Mouse (Mus musculus) gastrocnemius, postnatal 36 days (tissue): ENCODE results near the gene Pnkd. TPM values are rescaled to one million over a fixed set of nuclear protein-coding genes. Genes with fewer than 3 reads are reported as not detected.

Source experiments
- DNase-seq, 2 experiments: peaks; one replicate each; pipeline ENCODE4 v3.0.0; 2022
- intact Hi-C: fragments of 180-260 bp; cut with DNase I; formaldehyde crosslinking; loops from one replicate; pipeline ENCODE4 v1.15.1; 2025
- long read RNA-seq, 2 experiments: library from polyadenylated mRNA; stranded (forward); transcript quantifications; one replicate each; pipeline ENCODE4 v2.0.0; 2021
- total RNA-seq, 2 experiments: library from RNA; stranded (reverse); gene quantifications; 2 replicates each; pipeline ENCODE4 v1.2.3; 2021

Gene Pnkd
- total RNA-seq = 10 to 100 TPM; 53.4 to 54.8 TPM
- long read RNA-seq, experiment 1, transcript Pnkd-204 (3 exons, 740 nt) = major isoform, 114 of 138 reads
- long read RNA-seq, experiment 1, partial matches to known transcripts = 9 of 138 reads
- long read RNA-seq, experiment 1, other reads (novel, unspliced or antisense) = 8 of 138 reads
- long read RNA-seq, experiment 2, transcript Pnkd-202 (9 exons, 2,859 nt) = minor isoform, 5 of 145 reads
- long read RNA-seq, experiment 2, transcript Pnkd-204 (3 exons, 740 nt) = major isoform, 125 of 145 reads
- long read RNA-seq, experiment 2, partial matches to known transcripts = 6 of 145 reads
- long read RNA-seq, experiment 2, other reads (novel, unspliced or antisense) = 8 of 145 reads

GRCm38 (mm10) chr1:74284543-74285160 lies at the start of gene Pnkd, which contains the start of gene Aamp:
Gene Pnkd (plus strand): TSS chr1:74284930.
Gene Aamp (minus strand): TSS chr1:74284738.
- peak; percentile 99 for DNase-seq
- intact Hi-C loops = loop anchor here (2.0 to 10.0 kb wide), 3 partner anchors 48 to 170 kb away; partner anchors contain the start of gene Arpc2

GRCm38 (mm10) chr1:74235938-74236589 lies 48.7 kb upstream of the Pnkd start, which contains the start of gene Arpc2:
Gene Arpc2 (plus strand): TSS chr1:74236084.
- intact Hi-C loops = loop anchor here (2.0 kb wide), 1 partner anchor 49 kb away; the partner anchor contains the start of genes Aamp and Pnkd
- peak; percentile 95 for DNase-seq

- intact Hi-C loops = loop anchor here (2.0 kb wide), 1 partner anchor 48 kb away; the partner anchor contains the start of genes Aamp and Pnkd
- DNase-seq = peak in 1 of 2 experiments; percentile 7
These were observed 48.0 kb upstream of the Pnkd start for GRCm38 (mm10) chr1:74236590-74237317.

GRCm38 (mm10) chr1:74237671-74238070 lies 47.1 kb upstream of the Pnkd start:
- intact Hi-C loops = loop anchor here (2.0 kb wide), 1 partner anchor 47 kb away; the partner anchor contains the start of genes Aamp and Pnkd
- no peak for DNase-seq

GRCm38 (mm10) chr1:74238136-74238535 lies 46.6 kb upstream of the Pnkd start:
- no peak for DNase-seq
- intact Hi-C loops = no loop called here

GRCm38 (mm10) chr1:74239162-74239561 lies 45.6 kb upstream of the Pnkd start:
- DNase-seq = no peak
- intact Hi-C loops = no loop called here

- no peak for DNase-seq
- intact Hi-C loops = no loop called here
These were observed 45.1 kb upstream of the Pnkd start for GRCm38 (mm10) chr1:74239618-74240017.

GRCm38 (mm10) chr1:74240311-74240710 lies 44.4 kb upstream of the Pnkd start:
- DNase-seq = no peak

GRCm38 (mm10) chr1:74240832-74241231 lies 43.9 kb upstream of the Pnkd start:
- intact Hi-C loops = no loop called here
- no peak for DNase-seq

More at GRCm38 (mm10) chr1:74240311-74240710, 44.4 kb upstream of the Pnkd start:
- intact Hi-C loops = no loop called here

GRCm38 (mm10) chr1:74245525-74245924 lies 39.2 kb upstream of the Pnkd start:
- intact Hi-C loops = no loop called here
- no peak for DNase-seq

GRCm38 (mm10) chr1:74248799-74249198 lies 35.9 kb upstream of the Pnkd start:
- intact Hi-C loops = no loop called here

GRCm38 (mm10) chr1:74249331-74249980 lies 35.3 kb upstream of the Pnkd start:
- DNase-seq = no peak
- intact Hi-C loops = no loop called here

More at GRCm38 (mm10) chr1:74248799-74249198, 35.9 kb upstream of the Pnkd start:
- DNase-seq = no peak

GRCm38 (mm10) chr1:74250096-74250495 lies 34.6 kb upstream of the Pnkd start:
- no peak for DNase-seq
- intact Hi-C loops = no loop called here

GRCm38 (mm10) chr1:74255704-74256345 lies 28.9 kb upstream of the Pnkd start:
- intact Hi-C loops = no loop called here
- DNase-seq = no peak

GRCm38 (mm10) chr1:74256782-74257181 lies 27.9 kb upstream of the Pnkd start:
- intact Hi-C loops = no loop called here
- DNase-seq = no peak

- intact Hi-C loops = no loop called here
- no peak for DNase-seq
These were observed 22.2 kb upstream of the Pnkd start for GRCm38 (mm10) chr1:74262510-74262909.

- intact Hi-C loops = no loop called here
- no peak for DNase-seq
These were observed 16.0 kb upstream of the Pnkd start for GRCm38 (mm10) chr1:74268750-74269149.

- DNase-seq = no peak
- intact Hi-C loops = no loop called here
These were observed 13.1 kb upstream of the Pnkd start for GRCm38 (mm10) chr1:74271659-74272058.

GRCm38 (mm10) chr1:74275015-74275414 lies 9.7 kb upstream of the Pnkd start:
- DNase-seq = no peak
- intact Hi-C loops = no loop called here
